Mouse (Mus musculus) left cerebral cortex, adult 8-10 months (tissue): Measurements from ENCODE around the gene Ica1. TPM values are rescaled to one million over a fixed set of nuclear protein-coding genes. Genes with fewer than 3 reads are reported as not detected.

Experiments
- DNase-seq, 2 experiments: peaks; one replicate each; pipeline ENCODE4 v3.0.0; 2022; ENCODE audit warnings: low spot score in 2 of 2
- total RNA-seq, 4 experiments: library from RNA; stranded (reverse); gene quantifications; 2 replicates each; pipeline ENCODE4 v1.2.4; 2022

Gene Ica1
- 10 to 100 TPM; 61.4 to 71.1 (median 66.2) TPM for total RNA-seq

DNA sequence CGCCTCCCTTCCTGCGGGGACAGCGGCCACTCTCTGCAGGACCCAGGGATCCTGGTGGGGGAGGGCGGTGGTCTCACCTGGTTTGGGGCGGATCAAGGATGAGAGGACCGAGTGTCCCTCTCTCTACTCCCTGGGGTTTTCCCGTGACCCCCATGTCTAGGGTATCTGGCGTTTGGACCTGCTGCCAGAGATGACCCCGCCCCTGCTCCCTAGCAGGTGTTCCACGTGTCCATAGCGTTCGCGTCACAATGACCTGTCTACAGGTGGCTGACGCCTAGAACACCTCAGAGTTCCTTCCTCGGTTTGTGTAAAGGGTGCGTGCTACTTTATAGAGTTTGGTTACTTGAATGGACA is at the start of gene Ica1:
Gene Ica1, minus strand, starts transcription at position 193 of the 354 bp plus-strand sequence.
- no peak for DNase-seq

GRCm38 (mm10) chr6:8819866-8820265 is 41.6 kb upstream of the Ica1 start:
- DNase-seq: no peak

- DNase-seq: no peak
Observed at GRCm38 (mm10) chr6:8814332-8815002, 36.2 kb upstream of the Ica1 start.

- no peak for DNase-seq
Observed at GRCm38 (mm10) chr6:8802561-8803150, 24.4 kb upstream of the Ica1 start.

DNA sequence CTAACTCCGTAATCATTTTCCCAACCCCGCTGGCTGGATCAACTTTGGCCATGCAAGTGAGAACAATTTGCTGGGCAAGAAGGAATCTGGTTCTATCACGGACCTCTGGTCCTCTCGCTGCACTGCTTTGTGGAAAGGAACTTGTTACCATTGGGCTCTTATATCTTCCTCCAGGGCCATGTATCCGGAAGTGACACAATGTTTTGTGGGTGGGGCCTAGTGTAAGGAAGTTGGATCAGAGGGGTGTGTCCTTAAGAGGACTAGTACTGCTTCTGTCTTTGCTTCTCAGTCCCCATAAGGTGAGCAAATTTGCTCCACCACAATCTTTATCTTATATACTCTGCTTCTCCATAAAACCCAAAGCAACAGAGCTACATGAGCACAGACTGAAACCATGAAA is 14.1 kb upstream of the Ica1 start:
- no peak for DNase-seq

GRCm38 (mm10) chr6:8791781-8792180 is 13.5 kb upstream of the Ica1 start:
- DNase-seq: no peak

GRCm38 (mm10) chr6:8780618-8781017 is 2.3 kb upstream of the Ica1 start:
- no peak for DNase-seq

DNA sequence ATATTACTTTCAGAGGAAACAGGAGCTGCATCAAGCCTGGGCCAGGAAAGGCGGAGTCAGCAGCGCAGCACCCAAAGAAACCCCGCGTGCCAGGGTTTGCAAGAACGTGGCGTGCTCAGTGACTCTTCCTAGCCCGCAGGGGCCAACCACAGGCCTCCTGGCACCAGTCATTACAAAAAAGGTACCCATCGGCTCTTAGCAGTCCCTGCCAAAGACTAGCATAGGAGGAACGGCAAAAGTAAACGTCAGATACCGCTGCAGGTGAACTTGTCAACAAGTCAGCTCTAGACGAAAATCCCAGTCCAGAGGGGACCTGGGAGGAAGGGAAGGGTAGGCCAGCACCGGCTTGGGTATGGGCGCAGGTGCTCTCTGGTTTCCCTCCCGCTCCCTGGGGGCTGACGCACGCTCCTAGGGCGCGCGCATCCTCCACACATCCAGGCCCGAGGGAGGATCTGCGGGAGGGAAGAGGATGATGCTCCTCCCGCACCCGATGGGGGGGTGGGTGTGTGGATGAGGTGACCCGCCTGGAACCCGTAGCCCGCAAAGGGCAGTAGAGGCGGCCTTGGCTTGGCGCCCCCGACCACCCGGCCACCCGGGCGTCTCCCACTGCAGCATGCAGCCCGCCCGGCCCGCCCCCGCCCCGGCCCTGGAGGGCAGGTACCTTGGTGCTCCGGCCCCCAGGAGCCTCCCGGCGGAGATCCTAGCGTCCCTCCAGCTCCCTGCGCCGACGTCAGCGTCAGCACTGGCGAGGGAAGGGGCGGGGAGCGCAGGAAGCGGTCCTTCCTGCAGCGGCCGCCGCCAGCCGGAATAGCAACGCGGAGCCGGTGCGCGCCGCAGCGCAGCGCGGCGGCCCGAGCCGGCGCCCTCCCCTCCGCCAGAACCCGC is 635 bp downstream of the Ica1 start:
- DNase-seq: peak; percentile 36 to 72

DNA sequence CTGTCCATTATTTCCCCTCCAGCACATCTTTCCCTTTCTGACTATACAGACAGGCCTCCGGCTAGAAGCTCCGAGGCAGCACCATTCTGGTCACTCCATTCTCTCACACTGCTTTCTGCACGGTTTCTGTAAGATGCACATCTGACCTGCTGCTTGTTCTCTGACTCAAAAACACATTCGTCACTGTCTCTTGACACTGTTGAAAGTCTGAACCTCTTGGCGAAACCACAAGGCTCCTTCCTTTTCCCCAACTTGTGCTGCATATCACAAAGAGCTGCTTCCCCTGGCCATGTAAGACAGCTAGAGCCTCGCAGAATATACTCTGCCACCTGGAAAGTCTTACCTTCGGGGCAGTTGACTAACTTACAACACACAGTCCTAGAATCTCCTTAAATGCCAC is 6.7 kb downstream of the Ica1 start:
- no peak for DNase-seq

DNA sequence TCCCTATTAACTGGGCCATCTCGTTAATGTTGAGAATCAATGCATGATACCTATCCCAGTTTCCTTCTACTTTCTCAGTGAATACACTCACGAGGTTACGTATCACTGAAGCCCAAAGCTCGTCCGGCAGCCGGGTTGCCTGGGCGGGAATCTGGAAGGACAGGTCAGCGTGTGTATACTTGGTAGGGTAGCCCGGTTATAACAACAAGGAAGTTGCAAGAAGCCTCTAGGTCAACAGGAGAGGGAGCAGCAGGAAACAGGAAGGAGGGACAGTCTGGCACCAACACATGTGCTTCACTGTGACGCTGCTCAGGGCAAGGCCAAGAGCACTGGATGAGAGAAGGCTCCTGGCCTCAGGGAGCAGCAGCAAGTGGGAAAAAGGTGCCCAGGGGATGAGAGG is 7.9 kb downstream of the Ica1 start:
- no peak for DNase-seq

- DNase-seq: no peak
Observed at GRCm38 (mm10) chr6:8769803-8770202, 8.5 kb downstream of the Ica1 start.

DNA sequence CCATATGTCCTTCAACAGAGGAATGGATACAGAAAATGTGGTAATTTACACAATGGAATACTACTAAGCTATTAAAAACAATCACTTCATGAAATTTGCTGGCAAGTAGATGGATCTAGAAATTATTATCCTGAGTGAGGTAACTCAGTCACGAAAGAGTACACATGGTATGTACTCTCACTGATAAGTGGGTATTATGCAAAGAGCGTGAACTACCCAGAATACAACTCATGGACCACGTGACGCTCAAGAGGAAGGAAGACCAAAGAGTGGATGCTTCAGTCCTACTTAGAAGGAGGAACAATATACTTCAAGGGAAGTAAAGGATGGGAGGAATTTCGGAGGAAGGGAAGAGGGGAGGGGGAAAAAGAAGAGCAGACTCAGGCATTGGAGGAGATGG is 11.6 kb downstream of the Ica1 start:
- DNase-seq: no peak

- DNase-seq: no peak
Observed at GRCm38 (mm10) chr6:8765801-8766200, 12.5 kb downstream of the Ica1 start.

DNA sequence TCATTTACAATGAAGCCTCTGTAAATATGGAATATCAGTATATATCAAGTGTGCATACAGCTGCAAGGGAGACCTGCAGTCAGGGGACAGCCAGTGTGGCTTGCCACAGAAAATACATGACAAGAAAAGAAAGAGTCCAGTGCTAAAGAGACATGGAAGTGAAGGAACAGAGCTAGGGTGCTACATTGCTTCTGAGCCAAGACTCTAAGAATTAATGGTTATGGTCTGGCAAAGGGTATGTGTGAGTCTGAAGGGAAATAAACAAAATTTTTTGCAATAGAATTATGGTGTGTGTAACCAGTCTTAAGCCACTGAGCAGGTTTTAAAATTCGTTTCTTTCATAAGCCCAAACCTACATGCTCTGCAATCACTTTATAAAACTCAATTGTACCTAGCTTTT is 13.2 kb downstream of the Ica1 start:
- DNase-seq: no peak

DNA sequence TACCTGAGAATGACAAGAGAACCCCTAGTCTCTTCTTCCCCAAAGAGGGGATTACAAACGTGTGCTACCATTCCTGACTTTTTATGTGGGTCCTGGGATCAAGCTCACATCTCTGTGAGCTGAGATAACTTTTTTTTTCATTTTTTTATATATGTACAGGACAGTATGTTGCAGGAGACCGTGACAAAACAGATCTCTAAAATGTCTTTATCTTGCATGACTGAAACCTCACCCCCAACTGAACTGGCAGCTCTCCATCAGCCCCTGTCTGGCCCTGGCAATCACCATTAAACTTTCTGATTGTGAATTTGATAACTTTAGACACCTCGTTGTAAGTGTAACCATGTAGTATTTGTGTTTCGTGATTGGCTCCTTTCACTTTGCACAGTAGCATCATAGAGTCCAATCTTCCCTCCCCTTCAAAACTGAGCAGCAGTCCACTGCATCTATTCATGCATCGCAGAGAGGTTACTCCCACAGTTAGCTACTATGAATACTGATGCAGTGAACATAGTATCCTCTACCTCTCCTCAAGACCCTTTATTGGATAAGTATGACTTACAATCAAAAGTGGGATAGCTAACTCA is 17.5 kb downstream of the Ica1 start:
- no peak for DNase-seq

- no peak for DNase-seq
Observed at GRCm38 (mm10) chr6:8759901-8760300, 18.4 kb downstream of the Ica1 start.

DNA sequence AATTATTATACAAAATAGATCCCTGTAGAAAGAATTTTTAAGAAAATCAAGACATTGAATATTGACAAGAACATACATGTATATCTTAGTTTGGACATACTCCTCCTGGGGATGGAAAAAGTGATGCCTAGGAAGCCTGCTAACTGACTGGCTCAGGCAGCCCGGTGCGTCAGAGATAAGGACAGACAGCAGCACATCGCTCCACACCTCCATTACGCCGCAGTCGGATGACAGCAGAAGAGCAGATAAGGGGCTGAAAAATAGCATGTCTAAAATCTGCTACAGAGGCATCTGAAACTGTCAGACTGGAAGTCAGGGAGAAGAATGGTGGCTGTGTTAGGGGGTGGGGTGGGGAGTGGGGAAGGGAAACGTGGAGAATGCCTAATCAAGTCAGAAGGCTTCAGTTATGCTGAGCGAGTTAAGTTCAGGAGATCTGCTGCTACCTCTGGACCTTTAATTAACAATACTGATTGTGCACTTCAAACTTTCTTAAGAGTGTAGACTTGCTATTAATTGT is 22.5 kb downstream of the Ica1 start:
- DNase-seq: no peak

- DNase-seq: no peak
Observed at GRCm38 (mm10) chr6:8754486-8754885, 23.8 kb downstream of the Ica1 start.

- no peak for DNase-seq
Observed at GRCm38 (mm10) chr6:8753723-8754036, 24.6 kb downstream of the Ica1 start.

DNA sequence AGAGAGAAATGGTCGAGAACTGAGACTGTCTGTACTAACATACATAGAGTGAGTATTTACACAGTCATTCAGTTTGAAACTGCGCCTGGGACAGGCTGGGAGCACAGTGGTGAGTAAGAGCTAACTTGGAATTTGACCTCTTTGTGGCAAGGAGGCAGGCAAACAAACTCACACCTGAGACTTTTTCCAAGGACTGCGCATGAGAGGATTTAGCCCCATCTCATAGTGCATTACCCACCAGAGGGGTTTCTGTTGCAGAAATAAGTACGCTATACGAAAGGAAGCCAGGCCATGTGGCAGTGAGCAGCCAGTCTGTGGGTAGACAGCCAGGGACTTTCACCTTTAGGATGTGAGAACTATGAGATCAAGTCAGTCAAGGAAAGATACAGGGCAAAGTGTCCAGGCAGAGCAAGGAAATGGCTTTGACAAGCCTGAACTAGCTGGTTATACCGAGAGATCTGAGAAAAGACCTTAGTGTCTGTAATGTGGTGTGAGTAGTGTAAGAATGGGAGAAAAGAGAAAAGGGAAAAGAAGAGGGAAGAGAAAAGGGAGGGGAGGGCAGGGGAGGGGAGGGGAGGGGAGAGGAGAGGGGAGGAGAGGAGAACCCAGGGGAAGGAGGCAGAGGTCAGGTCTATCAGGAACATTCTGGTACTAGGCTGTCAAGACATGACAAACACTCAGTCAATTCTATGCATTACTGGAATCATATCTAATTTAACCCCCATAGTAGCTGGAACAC is 25.1 kb downstream of the Ica1 start:
- no peak for DNase-seq

GRCm38 (mm10) chr6:8744886-8745285 is 33.4 kb downstream of the Ica1 start:
- no peak for DNase-seq
